Mouse (Mus musculus) adrenal gland, postnatal 25 days (tissue): Measurements from ENCODE around the gene Plod3. TPM values are rescaled to one million over a fixed set of nuclear protein-coding genes. Genes with fewer than 3 reads are reported as not detected.

Experiments used
- DNase-seq: peaks from one replicate; pipeline ENCODE4 v3.0.0; 2021; ENCODE audit warnings: mixed read lengths
- total RNA-seq: library from RNA; stranded (reverse); gene quantifications from 2 replicates; pipeline ENCODE4 v1.2.3, GENCODE M21; 2021

Gene Plod3
- total RNA-seq, 1 experiment from 2014 or later, result 66.7 TPM

DNA sequence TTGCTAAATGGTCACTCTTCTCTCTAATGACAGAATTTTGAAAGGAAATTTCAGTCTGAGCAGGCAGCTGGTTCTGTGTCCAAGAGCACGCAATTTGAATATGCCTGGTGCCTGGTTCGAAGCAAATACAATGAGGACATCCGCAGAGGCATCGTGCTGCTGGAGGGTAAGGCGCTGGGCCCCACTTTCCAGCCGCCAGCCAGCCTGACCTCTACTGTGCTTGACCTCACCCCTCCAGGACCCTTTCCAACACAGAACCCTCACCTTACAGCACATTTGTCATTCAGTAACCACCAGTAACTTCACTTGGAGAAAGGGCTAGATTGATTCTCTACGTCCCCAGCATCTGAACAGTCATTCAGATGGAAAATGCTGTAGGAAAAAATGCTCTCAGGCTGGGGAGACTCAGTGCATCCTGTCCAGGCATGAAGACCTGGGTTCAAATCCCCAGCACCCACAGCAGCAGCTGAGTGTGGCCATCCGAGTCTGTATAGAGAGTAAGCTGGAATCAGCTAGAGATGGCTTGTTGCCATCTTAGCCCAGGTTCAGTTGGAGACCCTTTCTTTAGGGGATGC lies 23.8 kb upstream of the Plod3 start:
- DNase-seq, result no peak

GRCm38 (mm10) chr5:136965210-136965609 lies 21.6 kb upstream of the Plod3 start:
- DNase-seq, result no peak

DNA sequence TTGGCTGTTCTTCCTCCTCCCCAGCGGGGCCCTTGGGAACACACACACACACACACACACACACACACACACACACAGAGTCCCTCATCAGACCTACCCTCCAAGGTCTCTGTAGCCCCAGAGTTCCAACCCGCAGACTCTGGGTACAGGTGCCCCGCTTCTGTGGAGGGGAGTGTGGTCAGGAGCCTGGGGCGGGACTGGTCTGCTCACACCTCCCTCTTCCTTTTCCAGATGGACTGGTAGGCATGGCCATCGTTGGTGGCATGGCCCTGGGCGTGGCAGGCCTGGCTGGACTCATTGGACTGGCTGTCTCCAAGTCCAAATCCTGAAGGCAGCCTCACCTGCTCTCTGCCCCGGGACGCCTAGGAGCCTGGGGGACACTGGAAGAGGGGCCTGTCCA lies 21.1 kb upstream of the Plod3 start:
- DNase-seq, result no peak

DNA sequence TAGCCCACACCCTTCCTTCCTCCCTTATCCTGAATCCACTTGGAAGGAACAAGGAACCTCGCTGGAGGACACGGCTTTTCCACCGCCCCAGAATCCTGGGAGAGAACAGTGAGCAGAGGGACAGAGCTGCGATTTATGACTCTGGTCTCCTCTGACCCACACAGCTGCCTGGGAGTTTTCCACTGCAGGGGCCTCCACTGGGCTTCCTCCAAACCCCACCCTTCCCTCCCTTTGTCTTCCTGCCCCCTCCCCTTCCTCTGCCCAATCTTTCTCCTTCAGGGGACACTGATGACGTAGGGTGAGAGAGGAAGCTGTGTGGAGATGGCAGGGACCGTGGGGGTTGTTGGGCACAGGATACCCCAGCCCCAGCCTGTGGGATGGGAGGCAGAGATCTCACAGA lies 20.5 kb upstream of the Plod3 start, which contains the start of gene Cldn15:
Gene Cldn15, plus strand, starts transcription at position 286 of the 400 bp plus-strand sequence.
- DNase-seq, result peak; percentile 29

GRCm38 (mm10) chr5:136966861-136967455 lies 19.9 kb upstream of the Plod3 start:
- no peak for DNase-seq

GRCm38 (mm10) chr5:136967592-136967991 lies 19.2 kb upstream of the Plod3 start:
- peak; percentile 59 for DNase-seq

- DNase-seq, result peak; percentile 77
Observed at GRCm38 (mm10) chr5:136970703-136971102, 16.1 kb upstream of the Plod3 start.

- no peak for DNase-seq
Observed at GRCm38 (mm10) chr5:136973670-136974069, 13.1 kb upstream of the Plod3 start.

- no peak for DNase-seq
Observed at GRCm38 (mm10) chr5:136977769-136978168, 9.1 kb upstream of the Plod3 start.

GRCm38 (mm10) chr5:136979762-136980161 lies 7.1 kb upstream of the Plod3 start:
- no peak for DNase-seq

DNA sequence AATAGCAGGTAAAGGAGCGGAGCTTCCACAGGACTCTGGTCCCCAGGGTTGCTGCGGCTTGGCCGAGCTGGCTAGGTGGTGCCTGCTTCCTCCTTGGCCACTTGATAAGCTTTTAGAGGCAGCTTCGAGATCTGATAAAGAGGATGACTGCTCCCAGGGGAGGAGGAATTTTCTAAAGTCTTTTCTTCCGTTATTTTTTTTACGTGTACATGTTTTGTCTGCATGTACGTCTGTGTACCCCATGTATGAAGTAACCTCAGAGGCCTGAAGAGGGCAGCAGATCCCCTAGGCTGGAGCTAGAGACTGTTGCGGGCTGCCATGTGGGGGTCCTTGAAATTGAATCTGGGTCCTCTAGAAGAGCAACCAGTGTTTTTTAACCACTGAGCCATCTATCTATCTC lies 5.8 kb upstream of the Plod3 start:
- no peak for DNase-seq

GRCm38 (mm10) chr5:136982338-136982930 lies 4.4 kb upstream of the Plod3 start:
- DNase-seq, result peak; percentile 45

- DNase-seq, result no peak
Observed at GRCm38 (mm10) chr5:136984828-136985227, 2.0 kb upstream of the Plod3 start.

DNA sequence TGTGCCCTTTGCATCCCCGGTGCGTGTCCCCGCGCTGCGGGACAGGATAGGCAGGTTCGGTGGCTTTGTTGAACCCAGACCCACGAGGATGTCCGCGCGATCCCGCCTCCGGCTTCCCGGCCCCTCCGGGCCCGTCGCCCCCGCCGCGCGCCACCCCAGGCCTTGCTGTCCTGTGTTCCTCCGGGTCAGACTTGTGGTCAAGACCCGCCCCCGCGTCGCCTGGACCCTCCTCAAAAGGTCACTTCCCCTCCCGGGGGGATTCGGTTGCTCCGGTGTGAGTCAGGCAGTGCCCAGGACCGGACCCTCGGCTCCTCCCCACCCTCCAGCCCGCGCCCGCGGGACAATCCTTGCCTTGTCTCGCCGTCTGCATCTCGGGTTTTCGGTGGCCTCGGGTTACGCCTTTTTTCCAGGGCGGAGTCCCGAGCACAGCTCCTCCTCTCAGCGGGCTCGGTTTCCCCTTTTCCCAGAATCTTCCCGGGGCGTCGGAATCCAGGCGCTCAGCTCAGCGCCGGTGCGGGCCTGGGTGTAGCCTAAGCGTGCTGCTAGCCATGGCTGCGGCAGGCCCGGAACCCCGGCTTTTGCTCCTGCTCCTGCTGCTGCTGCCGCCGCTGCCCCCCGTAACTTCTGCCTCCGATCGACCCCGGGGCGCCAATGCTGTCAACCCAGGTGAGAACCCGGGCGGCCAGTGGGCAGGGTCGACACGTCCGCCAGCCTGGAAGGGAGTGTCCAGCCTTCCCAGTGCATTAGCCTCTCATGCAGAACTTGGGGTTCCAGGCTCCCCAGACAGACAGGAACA lies 517 bp downstream of the Plod3 start:
- DNase-seq, result peak; percentile 81

DNA sequence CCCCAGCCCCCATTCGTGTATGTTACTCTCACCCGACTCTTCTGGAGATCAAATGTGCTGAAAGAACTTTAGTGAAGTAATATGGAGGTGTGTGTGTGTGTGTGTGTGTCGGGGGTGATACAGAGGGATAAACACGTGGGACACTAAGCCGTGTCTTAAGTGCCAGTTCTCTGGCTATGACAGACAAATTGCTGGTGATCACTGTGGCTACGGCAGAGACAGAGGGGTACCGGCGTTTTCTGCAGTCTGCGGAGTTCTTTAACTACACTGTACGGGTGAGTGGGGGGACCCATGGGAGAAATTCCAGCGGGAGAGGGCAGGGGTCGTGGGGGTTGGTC lies 1.1 kb downstream of the Plod3 start, which contains the start of gene Znhit1:
Gene Znhit1, minus strand, starts transcription at position 88 of the 338 bp plus-strand sequence.
- no peak for DNase-seq

DNA sequence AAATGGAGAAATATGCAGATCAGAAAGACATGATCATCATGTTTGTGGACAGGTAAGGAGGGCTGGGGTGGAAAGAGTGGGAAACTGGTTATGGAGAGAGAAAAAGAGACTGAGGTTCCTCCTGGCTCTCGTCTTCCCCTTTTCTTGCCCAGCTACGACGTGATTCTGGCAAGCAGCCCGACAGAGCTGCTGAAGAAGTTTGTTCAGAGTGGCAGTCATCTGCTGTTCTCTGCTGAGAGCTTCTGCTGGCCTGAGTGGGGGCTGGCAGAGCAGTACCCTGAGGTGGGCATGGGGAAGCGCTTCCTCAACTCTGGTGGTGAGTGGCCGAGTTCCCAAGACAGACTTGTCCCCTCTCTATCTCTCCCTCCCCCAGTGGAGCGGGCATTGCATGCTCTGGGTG lies 1.6 kb downstream of the Plod3 start:
- DNase-seq, result peak; percentile 35

GRCm38 (mm10) chr5:136989801-136990200 lies 3.0 kb downstream of the Plod3 start:
- DNase-seq, result no peak

GRCm38 (mm10) chr5:136999449-136999848 lies 12.6 kb downstream of the Plod3 start:
- no peak for DNase-seq

GRCm38 (mm10) chr5:137000612-137001011 lies 13.8 kb downstream of the Plod3 start:
- no peak for DNase-seq

GRCm38 (mm10) chr5:137007276-137007675 lies 20.5 kb downstream of the Plod3 start:
- no peak for DNase-seq

GRCm38 (mm10) chr5:137009988-137010387 lies 23.2 kb downstream of the Plod3 start:
- DNase-seq, result peak; percentile 58

GRCm38 (mm10) chr5:137012401-137012950 lies 25.7 kb downstream of the Plod3 start:
- DNase-seq, result no peak

- DNase-seq, result peak; percentile 28
Observed at GRCm38 (mm10) chr5:137015913-137016312, 29.1 kb downstream of the Plod3 start.
